Mouse (Mus musculus) CH12.LX (cell line): Measurements from ENCODE around the gene Tmem198b.

Experiments used
- CTCF ChIP-seq, 2 experiments: IDR thresholded peaks in 1 of 2; conservative IDR thresholded peaks in 1 of 2; 2 replicates each; pipeline ENCODE4 v1.5.1; 2011 to 2012; ENCODE audit warnings: low read depth in 2 of 2, low read length in 2 of 2, improper control_type of control experiment in 1 of 2, inconsistent platforms in 1 of 2, mild to moderate bottlenecking in 1 of 2, moderate library complexity in 1 of 2
- POLR2A ChIP-seq: IDR thresholded peaks from 2 replicates; pipeline ENCODE4 v1.6.1; 2011; ENCODE audit warnings: low read depth, mild to moderate bottlenecking, improper control_type of control experiment, low read length
- RAD21 ChIP-seq: IDR thresholded peaks from 2 replicates; pipeline ENCODE4 v1.6.1; 2011; ENCODE audit warnings: low read depth, mild to moderate bottlenecking, low read length, improper control_type of control experiment, moderate library complexity
- TCF12 ChIP-seq: IDR thresholded peaks from 2 replicates; pipeline ENCODE4 v1.6.1; 2014; ENCODE audit warnings: low read depth, mild to moderate bottlenecking, inconsistent platforms, low read length, improper control_type of control experiment
- ZMIZ1 ChIP-seq: IDR thresholded peaks from 2 replicates; pipeline ENCODE4 v1.6.1; 2012; ENCODE audit warnings: low read depth, mild to moderate bottlenecking, inconsistent platforms, low read length, improper control_type of control experiment

- TF ChIP-seq TCF12 (no peak), RAD21 (no peak), CTCF (conservative IDR thresholded peaks at IDR 0.05 in 1 of 2, IDR thresholded peaks at IDR 0.05 in 1 of 2; ENCODE audit: low read depth in 2 of 2, low read length in 2 of 2) (no peak), ZMIZ1 (no peak), POLR2A (no peak)
These were observed 25.0 kb downstream of the Tmem198b start for GRCm38 (mm10) chr10:128779011-128779795.
